Mouse (Mus musculus): ENCODE results near the gene Ahcyl1. TPM values are rescaled to one million over a fixed set of nuclear protein-coding genes. Genes with fewer than 3 reads are reported as not detected.
"Not testable (repeated sequence)": the region's sequence is repeated elsewhere in the genome, so short reads cannot be mapped to it uniquely, and the experiment has no call there.

The Ahcyl1 gene
- total RNA-seq, 2 experiments from 2014 or later: 304 to 313 TPM

GRCm38 (mm10) chr3:107668786-107669185 lies 27.6 kb downstream of the Ahcyl1 start:
- intact Hi-C loops (cut with DNase I): no loop called here
- DNase-seq (ENCODE audit: low spot score in 2 of 2): no peak

DNA sequence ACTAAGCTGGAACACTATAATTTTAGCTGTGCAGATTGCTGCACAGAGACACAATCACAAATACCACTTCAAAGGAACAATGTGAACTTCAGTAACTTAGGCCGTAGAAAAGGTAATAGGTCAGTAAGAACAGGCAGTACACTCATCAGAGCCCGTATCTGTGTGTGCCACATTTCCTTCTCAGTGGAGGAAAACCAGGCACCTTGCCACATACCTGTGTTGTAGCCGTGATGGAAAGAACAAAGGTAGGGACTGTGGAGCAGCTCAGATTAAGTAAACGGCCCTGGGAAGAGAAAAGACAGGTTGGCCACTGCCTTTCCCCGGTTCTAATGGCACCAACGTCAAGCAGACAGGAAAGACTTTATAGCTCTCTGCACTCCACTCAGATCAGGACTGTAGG lies 28.9 kb downstream of the Ahcyl1 start:
- no peak for DNase-seq (ENCODE audit: low spot score in 2 of 2)
- intact Hi-C loops (cut with DNase I): no loop called here

DNA sequence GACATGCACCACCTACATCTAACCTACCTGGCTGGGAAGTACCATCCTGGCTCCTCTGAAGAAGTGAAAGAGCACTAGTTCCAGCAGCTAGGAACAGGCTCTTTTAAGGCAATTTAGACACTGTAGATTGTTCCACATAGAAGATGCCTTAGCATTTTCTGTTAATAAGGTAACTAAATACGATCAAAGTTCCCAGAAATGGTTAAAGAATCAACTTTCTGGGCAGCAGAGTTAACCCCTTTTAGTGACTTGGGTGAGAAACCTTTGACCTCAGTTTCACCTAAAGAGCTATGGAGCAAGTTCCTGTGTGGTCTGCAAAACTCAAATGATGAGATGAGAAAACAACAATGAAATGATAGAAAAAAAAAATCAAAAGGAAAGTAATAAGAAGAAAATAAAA lies 31.7 kb downstream of the Ahcyl1 start:
- no peak for DNase-seq (ENCODE audit: low spot score in 2 of 2)
- intact Hi-C loops (cut with DNase I): no loop called here

- DNase-seq (ENCODE audit: low spot score in 2 of 2): no peak
- intact Hi-C loops (cut with DNase I): no loop called here
These were observed 37.4 kb downstream of the Ahcyl1 start for GRCm38 (mm10) chr3:107659000-107659399.

GRCm38 (mm10) chr3:107656888-107657287 lies 39.5 kb downstream of the Ahcyl1 start:
- no peak for DNase-seq (ENCODE audit: low spot score in 2 of 2)
- intact Hi-C loops (cut with DNase I): no loop called here

DNA sequence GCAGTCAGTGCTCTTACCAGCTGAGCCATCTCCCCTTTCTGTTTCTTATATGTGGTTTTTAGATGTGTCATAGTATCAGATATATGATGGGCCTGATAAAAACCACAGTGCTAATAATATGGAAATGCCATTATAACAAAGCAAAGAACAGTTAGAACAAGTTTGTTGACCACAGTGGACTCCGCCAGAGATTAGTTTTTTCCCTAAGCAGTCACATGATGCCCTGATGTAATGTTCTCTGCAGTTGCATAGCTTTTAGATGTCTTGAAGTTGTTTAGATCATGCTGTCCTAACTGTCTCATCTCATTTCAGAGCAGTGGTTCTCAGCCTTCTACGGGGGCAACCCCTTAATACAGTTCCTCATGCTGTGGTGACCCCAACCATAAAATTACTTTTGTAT lies 40.2 kb downstream of the Ahcyl1 start:
- DNase-seq (ENCODE audit: low spot score in 2 of 2): no peak
- intact Hi-C loops (cut with DNase I): no loop called here

DNA sequence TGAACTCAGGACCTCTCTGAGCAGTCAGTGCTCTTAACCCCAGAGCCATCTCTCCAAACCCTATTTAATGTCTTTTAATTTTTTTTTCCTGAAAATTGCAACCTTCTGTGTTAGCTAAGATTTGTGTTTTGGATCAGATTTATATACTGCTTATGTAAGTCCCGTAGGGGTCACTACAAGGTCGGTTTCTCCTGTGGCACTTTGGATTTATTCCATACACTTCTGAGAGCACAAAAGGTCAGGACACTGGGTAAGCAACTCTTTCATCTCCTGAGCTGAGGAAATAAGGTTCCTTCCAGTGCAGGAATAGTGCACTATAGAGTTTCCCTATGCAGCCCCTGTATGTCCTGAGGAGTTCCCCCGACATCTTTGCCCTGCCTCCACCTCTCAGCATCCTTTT lies 40.9 kb downstream of the Ahcyl1 start:
- DNase-seq (ENCODE audit: low spot score in 2 of 2): no peak
- intact Hi-C loops (cut with DNase I): no loop called here

DNA sequence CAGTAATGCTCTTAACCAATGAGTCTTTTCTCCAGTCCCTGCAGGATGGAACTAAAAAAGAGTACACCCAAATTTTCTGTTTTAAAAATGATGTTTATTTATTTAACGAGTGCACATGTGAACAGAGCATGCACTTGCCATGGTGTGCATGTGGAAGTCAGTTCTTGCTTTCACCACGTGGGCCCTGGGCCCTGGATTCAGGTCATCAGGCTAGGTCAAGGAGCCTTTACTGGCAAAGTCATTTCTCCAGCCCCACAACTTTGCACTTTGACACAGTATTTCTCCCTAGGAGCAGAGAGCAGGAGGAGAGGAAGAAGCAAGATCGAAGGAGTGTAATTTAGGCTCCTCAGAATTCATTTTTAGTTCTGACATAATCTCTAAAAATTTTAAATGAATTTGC lies 41.5 kb downstream of the Ahcyl1 start:
- no peak for DNase-seq (ENCODE audit: low spot score in 2 of 2)
- intact Hi-C loops (cut with DNase I): no loop called here

DNA sequence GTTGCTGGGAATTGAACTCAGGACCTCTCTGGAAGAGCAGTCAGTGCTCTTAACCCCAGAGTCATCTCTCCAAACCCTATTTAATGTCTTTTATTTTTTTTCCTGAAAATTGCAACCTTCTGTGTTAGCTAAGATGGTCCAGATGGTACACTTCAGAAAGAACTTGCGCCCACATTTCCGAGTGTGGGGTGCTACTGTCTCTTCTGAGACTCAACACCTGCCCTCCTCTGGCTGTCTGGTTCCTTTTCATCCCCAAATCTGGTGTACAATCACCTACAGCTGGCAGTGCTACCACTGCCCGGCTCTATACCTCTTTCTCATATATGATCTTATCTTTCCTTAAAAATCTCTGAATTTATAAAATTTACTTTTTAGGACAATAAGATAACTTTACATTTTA lies 43.4 kb downstream of the Ahcyl1 start:
- DNase-seq (ENCODE audit: low spot score in 2 of 2): no peak
- intact Hi-C loops (cut with DNase I): no loop called here

GRCm38 (mm10) chr3:107650276-107650675 lies 46.1 kb downstream of the Ahcyl1 start:
- intact Hi-C loops (cut with DNase I); DNase-seq (ENCODE audit: low spot score in 2 of 2): not testable (repeated sequence)

GRCm38 (mm10) chr3:107646947-107647346 lies 49.4 kb downstream of the Ahcyl1 start:
- intact Hi-C loops (cut with DNase I): no loop called here
- DNase-seq (ENCODE audit: low spot score in 2 of 2): no peak

DNA sequence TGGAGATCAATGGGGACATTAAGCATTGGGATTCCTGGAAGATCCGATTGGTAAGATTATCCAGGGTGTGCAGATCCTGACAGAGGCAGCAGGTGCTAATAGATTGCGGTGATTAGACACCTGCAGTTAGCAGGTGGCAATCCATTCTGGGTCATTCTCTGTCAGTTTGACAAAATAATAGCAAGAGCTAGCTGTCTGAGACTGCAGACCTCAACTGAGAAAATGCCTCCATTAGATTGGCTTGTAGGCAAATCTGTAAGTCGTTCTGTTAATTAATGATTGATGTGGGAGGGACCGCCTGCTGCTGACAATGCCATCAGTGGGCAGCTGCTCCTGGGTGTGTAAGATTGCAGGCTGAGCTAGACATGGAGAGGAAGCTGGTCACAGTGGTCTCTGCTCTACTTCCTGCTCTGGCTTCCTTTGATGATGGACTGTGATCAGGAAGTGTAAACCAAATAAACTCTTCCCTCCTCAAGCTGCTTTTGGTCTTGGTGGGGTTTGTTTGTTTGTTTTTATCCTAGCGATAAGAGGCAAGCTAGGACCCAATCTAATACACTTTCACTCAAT lies 58.7 kb downstream of the Ahcyl1 start:
- intact Hi-C loops (cut with DNase I): no loop called here
- no peak for DNase-seq (ENCODE audit: low spot score in 2 of 2)

- intact Hi-C loops (cut with DNase I): no loop called here
- no peak for DNase-seq (ENCODE audit: low spot score in 2 of 2)
These were observed 60.1 kb downstream of the Ahcyl1 start for GRCm38 (mm10) chr3:107636236-107636635.

DNA sequence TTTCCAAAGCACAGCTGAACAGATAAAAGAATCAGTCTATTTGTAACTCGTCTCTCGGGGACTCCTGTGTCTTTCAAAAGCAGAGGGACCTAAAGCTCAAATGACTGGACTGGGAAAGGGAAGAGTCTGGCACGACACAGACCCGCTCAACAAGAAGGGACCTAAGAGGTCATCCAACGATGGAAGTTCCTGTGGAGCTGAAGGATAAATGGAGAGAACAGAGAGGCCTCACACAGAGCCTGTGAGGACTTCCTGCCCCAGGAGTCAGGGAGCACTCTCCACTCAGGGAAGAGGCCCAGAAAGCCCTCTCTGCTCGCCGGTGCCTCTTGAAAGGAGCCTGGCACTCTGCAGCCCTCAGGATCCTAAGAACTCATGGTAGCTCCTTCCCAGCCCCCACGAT lies 60.5 kb downstream of the Ahcyl1 start:
- intact Hi-C loops (cut with DNase I): no loop called here
- DNase-seq (ENCODE audit: low spot score in 2 of 2): no peak

GRCm38 (mm10) chr3:107633906-107634305 lies 62.5 kb downstream of the Ahcyl1 start:
- no peak for DNase-seq (ENCODE audit: low spot score in 2 of 2)
- intact Hi-C loops (cut with DNase I): loop anchor here (5.0 kb wide), 1 partner anchor 53 kb away; no protein-coding TSS in a partner anchor

GRCm38 (mm10) chr3:107632786-107633185 lies 63.6 kb downstream of the Ahcyl1 start:
- intact Hi-C loops (cut with DNase I): loop anchor here (5.0 kb wide), 1 partner anchor 55 kb away; no protein-coding TSS in a partner anchor
- no peak for DNase-seq (ENCODE audit: low spot score in 2 of 2)

DNA sequence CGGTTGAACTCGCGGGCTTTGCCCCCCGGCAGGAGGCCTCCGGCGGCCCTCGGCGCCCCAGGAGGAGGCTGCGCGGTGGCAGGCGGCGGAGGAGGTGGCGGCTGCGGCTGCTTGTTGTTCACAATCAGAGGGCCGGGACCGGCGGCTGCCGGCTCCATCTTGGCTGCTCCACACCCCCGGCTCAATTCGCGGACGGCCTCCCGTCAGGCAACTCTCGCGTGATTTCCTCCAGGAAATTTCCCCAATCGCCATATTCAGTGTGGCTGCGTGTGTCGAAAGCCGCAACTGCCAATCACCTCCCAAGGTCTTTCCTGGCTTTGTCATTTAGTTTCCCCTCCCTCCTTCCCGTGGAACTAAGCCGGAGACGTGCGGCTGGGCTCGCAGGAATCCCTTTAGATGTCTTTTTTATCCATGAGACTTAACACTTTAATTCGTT lies 64.8 kb downstream of the Ahcyl1 start, which contains the start of gene Strip1:
Strip1 (minus strand) TSS at position 172 of the 436 bp plus-strand sequence.
- intact Hi-C loops (cut with DNase I): loop anchor here (5.0 kb wide), 1 partner anchor 56 kb away; no protein-coding TSS in a partner anchor
- peak; percentile 94 to 95 for DNase-seq (ENCODE audit: low spot score in 2 of 2)

GRCm38 (mm10) chr3:107630682-107631522 lies 65.5 kb downstream of the Ahcyl1 start, which contains the start of gene Gm10961:
Gene Gm10961 (plus strand): TSS chr3:107631322.
- intact Hi-C loops (cut with DNase I): loop anchor here (5.0 kb wide), 1 partner anchor 56 kb away; no protein-coding TSS in a partner anchor
- DNase-seq (ENCODE audit: low spot score in 2 of 2): peak; percentile 35 to 61

- DNase-seq (ENCODE audit: low spot score in 2 of 2): no peak
- intact Hi-C loops (cut with DNase I): no loop called here
These were observed 66.9 kb downstream of the Ahcyl1 start for GRCm38 (mm10) chr3:107629411-107629810.

GRCm38 (mm10) chr3:107628551-107628950 lies 67.8 kb downstream of the Ahcyl1 start:
- peak in 1 of 2 experiments; percentile 36 for DNase-seq (ENCODE audit: low spot score in 2 of 2)
- intact Hi-C loops (cut with DNase I): no loop called here

GRCm38 (mm10) chr3:107627641-107628040 lies 68.7 kb downstream of the Ahcyl1 start:
- no peak for DNase-seq (ENCODE audit: low spot score in 2 of 2)
- intact Hi-C loops (cut with DNase I): no loop called here
